Mouse (Mus musculus) kidney, postnatal 25 days (tissue): ENCODE measurements around the gene Myh9.

Source experiments
- DNase-seq, 2 experiments: peaks; one replicate each; pipeline ENCODE4 v3.0.0; 2021; ENCODE audit warnings: mixed read lengths in 2 of 2

Gene Myh9

DNA sequence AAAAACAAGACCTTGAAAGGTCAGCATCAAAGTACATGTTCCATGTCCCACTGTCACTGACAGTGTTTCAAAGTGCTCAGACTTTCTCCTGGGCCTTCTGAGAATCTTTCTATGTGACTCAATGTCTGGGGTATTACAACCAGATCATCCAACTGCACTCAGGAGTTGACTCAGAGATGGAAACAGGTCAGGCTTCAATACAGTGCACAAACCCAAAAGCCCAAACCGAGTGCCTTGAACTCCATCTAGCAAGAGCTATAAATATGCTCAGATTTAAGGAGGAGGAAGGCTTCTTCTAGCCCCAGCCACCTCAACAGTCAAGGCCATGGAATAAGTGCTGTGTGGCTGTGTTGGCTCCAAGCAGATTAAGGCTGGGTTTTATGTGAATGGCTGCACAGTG lies 56.2 kb downstream of the Myh9 start:
- no peak for DNase-seq

DNA sequence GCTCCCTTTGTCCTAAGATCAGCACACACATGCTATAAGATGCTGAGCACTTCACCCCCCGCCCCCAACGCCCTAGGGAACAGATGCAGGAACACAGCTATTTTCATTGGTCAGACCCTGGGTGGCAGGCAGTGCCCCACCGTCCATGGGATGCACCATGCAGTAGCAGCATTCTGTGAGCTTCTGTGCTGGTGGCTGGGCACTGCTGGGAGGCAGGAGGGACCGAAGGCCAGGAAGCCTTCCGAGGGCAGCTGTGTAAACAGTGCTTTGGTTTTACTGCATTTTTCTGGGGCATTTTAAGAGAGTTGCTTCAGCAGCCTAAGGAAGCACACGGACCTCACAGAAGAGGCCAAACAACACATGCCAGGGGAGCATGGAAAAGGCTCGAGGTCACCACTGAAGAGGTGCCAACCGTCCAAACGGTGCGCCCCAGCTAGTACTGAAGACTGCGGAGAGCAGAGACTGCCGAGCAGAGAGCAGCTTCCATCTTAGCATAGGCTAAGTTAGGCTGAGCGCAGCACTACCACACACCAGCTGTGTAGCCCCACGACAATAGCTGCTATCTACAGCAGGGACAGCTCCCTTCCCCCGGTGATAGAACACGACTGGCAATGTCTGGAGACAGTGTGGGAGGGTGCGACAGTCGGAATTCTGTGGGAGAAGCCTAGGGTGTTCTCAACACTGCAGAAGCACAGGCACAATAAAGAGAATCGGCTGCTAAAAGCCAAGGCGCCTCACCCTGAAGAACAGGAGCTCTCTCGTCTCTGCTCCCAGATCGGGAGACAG lies 57.7 kb downstream of the Myh9 start:
- no peak for DNase-seq

DNA sequence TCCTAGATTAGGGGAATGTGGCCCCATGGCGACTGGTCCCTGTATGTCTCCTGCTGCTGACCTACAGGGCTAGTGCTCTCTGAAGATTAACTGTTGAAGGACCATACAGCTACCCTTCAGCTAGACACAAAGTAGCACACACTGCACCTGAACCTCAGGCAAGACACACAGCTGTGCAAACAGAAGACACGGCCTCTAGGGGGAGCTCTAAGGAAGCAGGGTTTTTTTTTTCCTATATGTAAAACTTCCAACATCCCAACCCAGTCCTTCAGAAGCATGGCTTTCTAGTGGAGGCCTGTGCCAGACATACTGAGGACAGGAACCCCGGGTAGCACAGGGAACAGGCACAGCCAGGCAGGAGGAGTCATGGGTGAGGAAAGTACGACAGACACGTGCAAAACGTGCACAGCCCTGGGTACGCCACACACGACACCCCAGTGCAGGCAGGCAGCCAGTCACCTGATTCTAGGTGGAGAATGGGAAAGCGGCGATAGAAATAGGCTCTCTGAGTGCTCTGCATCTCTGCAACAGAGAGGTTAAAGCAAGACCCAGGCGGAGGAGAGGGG lies 59.4 kb downstream of the Myh9 start:
- DNase-seq = peak in 1 of 2 experiments; percentile 74

DNA sequence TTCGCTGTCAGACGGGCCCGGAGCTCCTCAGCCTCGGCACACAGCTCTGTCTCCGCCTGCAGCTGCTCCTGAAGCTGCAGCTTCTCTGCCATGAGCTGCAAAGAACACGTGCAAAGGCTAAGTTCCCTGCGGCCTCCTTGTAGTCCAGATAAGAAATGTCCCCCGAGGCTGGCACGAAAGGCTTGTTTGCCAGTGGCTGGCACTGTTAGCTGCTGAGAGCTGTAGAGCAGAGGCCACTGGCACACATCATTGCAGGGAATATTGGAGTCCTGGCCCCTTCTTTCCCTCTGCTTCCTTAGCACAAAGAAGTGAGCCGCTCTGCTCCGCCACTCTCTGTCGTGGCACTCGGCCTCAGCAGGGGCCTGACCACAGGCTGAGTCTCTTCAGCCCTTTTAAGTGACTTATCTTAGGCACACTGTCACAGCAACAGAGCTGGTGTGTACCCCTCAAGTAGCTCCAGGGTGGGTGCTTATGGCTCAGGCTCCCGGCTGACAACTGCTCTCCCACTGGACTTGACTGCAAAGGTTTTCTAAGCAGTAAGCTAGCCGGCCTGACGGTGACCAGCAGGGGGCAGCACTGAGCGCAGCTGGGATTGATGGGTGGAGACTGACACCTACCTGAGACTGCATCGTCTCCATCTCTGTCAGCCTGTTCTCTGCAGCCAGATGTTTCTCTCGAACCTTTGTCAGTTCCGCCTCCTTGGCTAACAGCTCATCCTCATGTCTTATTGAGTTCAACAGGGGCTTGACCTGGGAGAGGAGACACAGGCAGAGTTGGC lies 66.6 kb downstream of the Myh9 start:
- DNase-seq = peak; percentile 80 to 87

DNA sequence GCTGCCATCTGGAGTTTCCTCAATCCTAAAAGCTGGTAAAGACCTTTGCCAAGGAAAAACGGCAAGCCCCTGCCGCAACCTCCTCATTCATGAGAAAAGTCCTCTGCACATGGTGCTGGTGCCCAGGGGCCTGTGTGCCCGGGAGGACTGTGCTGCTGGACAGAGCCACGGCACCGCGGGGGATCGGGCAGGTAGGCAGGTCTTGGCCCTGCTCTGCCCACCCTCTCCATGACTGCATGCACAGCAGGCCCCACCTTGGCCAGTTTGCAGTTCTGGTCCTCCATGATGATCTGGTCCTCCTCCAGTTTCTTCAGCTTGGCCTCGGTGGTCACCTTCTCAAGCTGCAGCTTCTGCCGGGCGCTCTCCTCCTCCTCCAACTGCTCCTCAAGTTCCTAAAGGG lies 67.7 kb downstream of the Myh9 start:
- peak in 1 of 2 experiments; percentile 40 for DNase-seq

DNA sequence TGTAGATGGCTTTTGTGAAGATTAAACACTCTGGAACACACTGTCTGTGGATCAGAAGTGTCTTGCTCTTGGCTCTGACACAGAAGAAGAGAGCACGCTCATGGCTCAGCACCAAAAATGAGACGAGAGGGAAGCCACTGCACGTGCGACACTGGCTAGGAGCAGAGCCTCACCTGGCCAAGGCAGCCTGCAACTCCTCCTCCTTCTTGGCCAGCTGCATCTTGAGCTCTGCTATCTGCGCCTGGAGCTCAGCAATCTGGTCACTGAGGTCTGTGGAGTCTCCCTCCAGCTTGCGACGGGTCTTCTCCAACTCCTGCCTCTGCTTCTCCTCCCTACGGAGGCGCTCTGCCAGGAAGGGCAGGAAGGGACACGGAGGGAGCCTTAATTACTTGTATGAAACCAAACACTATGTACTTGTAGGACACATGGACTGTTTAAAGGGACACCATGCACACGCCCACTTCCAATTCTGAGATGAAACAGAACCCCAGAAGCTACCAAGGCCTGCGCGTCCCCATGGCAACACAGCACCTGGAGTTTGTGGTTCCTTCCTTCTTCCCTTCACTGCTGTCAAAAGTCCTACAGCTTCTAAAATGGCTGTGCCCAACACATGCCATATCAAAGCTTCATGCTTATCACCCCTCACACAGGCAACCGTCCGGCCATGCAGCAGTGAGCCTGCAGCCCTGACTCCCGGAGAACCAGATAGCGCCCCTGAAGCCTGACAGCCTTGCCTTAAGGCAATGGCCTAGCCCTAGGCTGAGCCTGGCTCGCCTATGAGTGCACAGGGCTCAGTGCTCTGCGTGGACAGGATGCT lies 68.7 kb downstream of the Myh9 start:
- peak in 1 of 2 experiments; percentile 43 for DNase-seq

DNA sequence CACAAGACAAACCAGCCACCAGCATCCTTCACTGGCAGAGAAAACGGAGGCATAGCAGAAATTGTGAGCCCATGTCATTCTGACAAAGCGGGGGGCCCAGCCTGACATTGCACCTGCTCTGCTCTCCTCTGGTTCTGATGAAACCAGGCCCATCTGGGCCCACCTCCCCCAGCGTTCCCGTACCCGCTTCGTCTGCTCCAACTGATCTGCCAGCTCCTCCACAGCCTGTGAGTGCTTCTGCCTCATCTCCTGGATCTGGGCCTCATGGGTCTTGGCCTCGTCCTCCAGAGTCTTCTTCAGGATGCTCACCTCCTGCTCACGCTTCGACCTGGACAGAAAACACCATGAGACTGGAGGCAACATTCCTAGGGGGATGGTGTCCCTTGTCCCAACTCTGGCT lies 71.0 kb downstream of the Myh9 start:
- DNase-seq = no peak

DNA sequence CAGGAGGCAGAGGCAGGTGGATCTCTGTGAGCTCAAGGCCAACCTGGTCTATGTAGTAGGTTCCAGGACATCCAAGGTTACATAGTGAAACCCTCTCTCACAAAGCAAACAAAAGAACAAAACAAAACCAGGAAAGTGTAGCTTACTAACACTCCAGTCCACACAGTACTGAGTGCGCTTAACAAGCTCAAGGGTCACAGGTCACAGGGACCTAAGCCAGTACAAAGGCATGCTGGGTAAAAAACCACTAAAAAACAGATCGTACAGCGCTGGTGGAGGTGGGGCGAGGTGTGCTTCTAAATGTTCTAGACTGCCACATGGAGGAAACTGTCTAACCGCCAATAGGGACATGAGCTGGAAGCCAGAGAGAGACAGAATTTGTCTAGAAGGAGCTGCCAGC lies 71.6 kb downstream of the Myh9 start:
- DNase-seq = peak in 1 of 2 experiments; percentile 39

DNA sequence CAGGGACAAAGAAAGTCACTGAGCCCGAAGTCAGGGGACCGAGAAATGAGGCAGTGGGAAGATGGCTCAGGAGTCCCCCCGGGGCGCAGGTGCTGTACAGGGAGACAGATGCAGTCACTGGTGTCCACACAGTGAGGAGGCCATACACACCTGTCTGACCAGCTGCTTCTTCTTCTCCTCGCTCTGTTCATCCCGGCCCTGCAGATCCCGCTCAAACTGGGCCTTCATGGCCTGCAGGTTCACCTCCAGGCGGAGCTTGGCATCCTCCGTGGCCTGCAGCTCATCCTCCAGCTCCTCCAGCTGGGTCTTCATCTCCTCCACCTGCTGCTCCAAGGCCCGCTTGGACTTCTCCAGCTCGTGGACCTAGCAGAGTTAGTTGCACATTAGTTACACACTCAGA lies 75.0 kb downstream of the Myh9 start:
- DNase-seq = no peak

DNA sequence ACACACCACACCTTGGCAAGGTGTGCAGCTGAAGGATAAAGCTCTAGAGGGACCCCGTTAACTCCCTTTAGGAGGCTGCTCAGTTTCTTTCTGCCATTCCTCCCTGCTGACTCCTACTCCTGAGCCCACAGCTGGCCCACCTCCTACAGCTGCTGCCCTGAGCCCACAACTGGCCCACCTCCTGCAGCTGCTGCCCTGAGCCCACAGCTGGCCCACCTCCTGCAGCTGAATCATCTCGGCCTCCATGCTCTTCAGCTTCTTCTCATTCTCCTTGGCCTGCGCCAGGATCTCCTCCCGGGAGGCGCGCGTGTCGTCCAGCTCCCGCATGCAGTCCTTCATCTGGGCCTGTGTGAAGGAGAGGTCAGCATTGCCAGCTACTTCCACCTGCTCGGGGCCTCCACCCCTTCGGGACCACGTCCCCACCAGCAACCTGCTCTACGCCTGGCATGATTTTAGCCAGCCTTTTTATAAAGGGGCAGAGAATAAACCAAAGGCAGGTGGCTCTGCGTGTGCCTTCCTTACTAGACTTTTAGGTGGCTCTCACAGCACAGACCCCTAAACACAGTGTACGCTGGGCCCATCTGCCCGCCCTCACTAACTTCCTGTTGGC lies 76.4 kb downstream of the Myh9 start:
- no peak for DNase-seq

DNA sequence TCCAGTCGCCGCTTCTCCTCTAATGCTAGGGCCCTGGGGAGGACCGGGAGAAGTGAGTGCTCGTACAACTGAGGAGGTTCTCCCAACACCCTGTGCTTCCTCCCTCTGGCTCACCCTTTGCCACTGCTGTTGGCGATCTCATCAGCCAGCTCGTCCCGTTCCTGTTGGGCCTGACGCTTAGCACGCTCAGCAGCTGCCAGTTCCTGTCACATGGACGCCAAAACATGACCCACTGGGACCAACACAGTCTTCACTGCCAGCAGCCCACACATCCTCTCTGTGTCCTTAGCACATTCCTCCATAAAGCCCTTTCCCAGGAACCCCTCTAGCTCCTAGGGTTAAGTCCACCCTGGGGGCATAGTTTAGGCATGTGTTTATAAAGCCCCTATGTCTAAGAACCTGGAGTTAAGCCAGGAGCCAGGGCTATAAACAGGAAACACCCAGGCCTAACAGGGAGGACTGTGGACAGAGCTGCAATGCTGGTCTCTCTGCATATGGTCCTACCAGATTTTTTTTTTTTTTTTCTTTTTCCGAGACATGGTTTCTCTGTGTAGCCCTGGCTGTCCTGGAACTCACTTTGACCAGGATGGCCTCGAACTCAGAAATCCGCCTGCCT lies 77.5 kb downstream of the Myh9 start:
- DNase-seq = peak; percentile 58 to 85

DNA sequence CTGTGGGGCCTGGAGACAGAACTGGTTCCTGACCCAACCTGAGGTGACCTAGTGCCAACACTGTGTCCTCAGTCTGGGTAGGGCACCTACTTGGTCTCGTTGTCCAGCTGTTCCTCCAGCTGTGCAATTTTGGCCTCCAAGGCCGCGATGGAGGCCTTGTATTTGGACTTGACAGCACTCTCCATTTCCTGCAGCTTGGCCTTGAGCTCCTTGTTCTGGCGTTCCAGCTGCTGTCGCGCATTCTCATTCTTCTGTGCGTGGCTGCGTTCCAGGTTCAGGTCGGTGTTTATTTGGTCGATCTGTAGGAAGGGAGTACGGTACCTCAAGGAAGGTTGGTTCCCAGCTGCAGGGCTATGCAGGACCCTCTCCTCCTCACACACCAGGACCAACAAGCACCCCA lies 78.3 kb downstream of the Myh9 start:
- no peak for DNase-seq

DNA sequence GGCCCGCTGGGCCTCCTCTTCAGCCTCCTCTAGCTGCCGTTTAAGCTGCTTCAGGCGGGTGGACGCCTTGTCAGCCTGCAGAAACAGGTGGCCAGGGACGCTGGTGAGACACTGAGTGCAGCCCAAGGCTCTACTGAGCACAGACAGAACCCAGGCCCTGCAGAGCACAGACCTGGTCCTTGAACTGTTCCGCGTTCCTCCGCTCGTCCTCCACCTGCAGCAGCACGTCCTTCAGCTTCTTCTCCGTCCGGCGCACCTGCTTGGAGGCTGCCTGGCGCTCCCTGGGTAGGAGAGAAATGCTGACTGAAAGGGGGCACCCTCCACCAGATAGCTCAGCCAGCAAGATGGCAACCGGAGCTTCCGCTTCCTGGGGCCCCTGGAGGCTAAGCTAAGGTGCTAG lies 78.9 kb downstream of the Myh9 start:
- DNase-seq = no peak

DNA sequence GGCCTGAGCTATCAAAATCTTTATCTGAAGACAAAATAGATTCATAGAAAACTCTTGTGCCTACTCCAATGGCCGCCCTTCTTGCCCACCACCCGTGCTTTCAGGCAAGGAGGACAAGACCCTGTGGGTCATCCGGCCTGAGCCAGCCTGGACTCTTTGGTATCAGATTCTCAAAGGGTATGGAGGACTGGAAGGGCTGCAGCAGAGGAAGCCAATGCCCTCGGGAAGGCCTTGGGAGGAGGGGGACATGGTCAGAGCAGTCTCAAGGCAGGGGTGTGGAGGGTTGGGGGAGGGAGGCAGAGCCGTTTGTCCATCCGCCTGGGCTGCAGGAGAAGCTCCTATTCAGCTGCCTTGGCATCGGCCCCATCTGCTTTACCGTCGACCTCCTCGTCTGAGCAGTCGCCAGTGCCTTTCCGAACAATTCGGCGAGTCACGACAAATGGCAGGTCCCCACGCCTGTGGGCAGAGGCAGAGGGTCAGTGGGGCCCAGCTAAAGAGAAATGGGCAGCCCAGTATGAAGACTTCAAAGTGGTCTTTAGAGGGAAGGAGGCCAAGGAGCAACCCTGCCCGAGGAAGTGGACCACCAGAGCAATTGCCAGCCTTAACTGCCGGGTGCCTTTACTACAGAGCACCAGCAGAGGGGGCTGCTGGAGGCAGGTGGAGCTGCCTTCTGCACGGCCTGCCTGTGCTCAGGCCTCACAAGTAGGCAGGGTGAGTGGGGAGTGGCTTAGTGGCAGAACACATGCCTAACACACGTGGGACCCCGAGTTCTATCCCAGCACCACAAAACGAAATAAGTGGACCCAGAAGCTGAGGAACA lies 80.2 kb downstream of the Myh9 start:
- DNase-seq = peak in 1 of 2 experiments; percentile 69

DNA sequence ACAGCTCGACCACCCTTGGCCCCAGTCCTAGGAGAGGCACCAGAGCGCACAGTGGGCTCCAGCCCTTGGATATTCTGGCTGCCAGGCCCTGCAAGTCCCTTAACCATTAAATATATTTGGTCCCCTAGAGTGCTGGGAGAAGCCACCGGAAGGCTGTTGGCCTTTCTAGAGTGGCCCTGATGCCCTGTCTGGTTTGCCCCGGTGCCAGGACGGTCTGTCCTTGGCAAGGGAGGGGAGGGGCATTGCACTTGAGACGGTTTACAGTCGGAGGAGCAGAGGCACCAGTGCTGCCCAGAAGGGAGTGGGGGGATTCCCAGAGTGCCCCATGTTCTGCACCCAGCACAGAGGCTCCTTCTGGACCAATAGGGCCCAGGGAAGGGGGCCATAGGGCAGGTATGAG lies 80.9 kb downstream of the Myh9 start:
- DNase-seq = no peak

DNA sequence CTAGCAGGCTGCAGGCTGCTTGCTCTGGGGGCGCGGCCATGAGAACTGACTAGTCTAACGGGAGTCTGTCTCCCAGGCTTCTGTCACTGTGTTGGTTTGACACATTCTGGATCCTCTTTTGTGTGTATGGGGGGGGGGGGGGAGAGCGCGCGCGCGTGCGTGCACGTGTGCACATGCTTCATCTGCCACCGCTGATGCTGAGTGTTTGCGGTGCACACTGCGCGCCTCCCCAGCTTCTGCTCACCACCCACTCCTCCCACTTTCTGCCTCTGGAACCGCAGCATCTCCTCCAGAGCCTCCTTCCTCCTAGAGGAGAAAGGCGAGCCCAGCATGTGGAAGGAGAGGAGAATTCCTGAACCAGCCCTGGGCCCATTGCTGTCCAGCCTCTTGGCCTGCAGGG lies 81.9 kb downstream of the Myh9 start:
- DNase-seq = no peak

DNA sequence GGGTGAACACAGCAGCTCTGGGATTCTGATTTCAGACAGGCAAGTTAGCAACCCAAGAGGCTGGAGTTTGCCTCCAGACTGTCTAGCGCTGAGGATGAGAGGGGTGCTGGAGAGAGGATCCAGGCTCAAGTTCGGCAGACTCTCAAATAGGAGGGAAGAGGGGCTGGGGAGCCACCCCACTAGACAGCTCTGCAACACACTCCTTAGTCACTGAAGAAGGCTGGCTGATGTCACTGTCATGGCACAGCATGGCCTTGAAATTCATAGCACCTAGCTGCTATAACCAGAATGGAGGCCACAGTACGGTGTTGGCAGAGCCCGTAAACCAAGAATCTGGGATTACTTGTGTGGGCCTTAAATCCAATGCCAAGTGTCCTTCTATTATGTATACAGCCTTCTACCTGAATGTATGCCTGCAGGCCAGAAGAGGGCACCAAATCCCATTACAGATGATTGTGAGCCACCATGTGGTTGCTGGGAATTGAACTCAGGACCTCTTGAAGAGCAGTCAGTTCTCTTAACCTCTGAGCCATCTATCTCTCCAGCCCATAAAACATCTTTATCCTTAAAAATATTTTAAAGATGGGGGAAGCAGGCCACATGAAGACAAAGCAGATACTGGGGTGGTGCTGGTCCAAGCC lies 84.3 kb downstream of the Myh9 start:
- peak in 1 of 2 experiments; percentile 15 for DNase-seq

DNA sequence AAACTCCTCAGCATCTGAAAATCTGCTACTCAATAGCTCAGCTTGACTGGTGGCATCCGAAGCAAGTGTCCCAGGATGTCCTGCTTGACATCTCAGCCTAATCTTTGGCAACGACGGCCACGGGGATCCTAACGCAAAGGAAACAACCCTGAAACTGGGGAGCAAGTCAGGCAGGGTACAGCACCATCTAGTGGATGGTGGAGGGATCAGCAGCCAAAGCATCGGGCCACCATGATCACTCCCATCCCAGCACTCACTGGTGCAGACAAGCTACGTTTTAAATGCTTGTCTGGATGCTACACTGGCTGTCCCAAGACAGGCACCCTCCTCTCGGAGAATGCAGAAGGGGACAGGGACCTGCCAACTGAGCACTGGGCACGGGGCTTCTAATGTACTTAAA lies 85.1 kb downstream of the Myh9 start, which contains the start of gene Apol8:
TSS of gene Apol8 (minus strand) at position 156 of the 400 bp plus-strand sequence.
- peak; percentile 36 to 45 for DNase-seq

DNA sequence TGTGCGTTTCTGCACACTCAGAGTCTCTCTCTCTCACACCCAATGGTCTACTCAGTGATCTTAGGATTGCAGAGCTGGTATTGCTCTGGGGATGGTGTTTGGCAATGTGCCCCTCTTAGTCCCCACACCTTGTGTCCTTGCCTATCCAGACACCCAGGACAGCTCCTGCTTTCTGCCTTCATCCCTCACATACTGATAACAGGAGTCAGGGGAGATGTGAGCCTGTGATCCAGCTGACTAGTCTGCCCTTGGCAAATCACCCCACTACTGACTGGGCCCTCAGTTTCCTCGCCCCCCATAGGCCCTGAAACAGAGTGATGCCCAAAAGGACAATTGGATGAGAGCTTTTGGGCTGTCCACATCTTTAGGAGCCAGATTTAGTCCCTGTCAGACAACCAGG lies 85.9 kb downstream of the Myh9 start:
- DNase-seq = peak in 1 of 2 experiments; percentile 18

DNA sequence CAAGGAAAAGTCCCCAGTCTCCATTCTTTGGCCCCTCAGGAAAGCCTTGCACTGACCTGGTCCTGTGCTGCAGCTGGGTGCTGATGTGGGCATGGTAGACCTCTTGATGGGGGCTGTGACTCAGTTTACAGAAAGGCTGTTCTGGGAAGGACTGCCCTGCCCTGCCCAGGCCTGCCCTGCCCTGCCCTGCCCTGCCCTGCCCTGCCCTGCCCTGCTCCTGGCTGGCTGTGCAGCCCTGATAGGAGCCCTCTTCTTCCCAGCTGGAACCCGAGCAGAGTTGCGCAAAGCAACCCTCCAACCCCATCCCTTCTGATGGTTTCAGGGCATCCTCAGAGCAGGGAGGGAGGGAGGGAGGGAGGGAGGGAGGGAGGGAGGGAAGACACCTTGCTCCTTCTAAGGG lies 86.8 kb downstream of the Myh9 start:
- peak in 1 of 2 experiments; percentile 19 for DNase-seq

DNA sequence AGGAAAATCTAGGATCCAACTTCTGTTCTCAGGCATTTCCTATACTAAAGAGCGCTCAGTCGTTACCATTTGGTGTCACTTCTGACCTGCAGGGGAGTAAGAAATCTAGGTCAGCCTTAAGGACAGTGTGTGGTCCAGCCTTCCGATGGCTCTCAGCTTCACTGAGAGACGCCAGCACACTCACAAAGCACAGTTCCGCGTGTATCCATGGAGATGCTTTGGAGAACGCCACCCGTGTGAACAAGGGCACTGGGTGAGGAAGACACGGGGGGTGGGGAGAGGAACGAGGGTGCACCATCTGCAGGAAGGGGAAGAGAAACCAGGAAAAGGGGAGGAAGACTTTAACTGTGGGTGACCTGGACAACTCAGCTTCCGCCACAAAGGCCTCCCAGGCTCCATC lies 89.5 kb downstream of the Myh9 start:
- DNase-seq = no peak
